Mouse (Mus musculus) liver, embryonic 14.5 days (tissue): Measurements from ENCODE around the gene Igll1.

Experiments used
- CTCF ChIP-seq: IDR thresholded peaks from 2 replicates; pipeline ENCODE4 v1.5.1; 2016; ENCODE audit warnings: antibody characterized with exemption, low read depth, control low read depth
- EP300 ChIP-seq: IDR thresholded peaks from 2 replicates; pipeline ENCODE4 v1.6.1; 2016; ENCODE audit warnings: antibody characterized with exemption, low read depth

DNA sequence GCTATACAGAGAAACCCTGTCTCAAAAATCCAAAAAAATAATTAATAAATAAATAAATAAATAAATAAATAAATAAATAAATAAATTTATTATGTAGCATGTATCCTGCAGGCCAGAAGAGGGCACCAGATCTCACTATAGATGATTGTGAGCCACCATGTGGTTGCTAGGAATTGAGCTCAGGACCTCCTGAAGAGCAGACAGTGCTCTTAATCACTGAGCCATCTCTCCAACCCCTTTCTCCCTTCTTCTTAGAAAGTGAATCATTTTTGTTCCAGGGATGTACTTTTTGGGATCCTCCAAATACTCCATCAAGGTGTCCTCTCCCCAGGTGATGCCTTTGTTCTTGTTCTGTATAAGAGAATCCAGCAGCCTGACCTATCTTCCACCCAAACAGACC, 14.6 kb downstream of the Igll1 start:
- TF ChIP-seq CTCF = no peak
- TF ChIP-seq EP300 = no peak
